Mouse (Mus musculus): ENCODE results near the gene March4. TPM values are rescaled to one million over a fixed set of nuclear protein-coding genes. Genes with fewer than 3 reads are reported as not detected.

March4 gene
- polyA plus RNA-seq, 1 experiment from 2014 or later = not detected

DNA sequence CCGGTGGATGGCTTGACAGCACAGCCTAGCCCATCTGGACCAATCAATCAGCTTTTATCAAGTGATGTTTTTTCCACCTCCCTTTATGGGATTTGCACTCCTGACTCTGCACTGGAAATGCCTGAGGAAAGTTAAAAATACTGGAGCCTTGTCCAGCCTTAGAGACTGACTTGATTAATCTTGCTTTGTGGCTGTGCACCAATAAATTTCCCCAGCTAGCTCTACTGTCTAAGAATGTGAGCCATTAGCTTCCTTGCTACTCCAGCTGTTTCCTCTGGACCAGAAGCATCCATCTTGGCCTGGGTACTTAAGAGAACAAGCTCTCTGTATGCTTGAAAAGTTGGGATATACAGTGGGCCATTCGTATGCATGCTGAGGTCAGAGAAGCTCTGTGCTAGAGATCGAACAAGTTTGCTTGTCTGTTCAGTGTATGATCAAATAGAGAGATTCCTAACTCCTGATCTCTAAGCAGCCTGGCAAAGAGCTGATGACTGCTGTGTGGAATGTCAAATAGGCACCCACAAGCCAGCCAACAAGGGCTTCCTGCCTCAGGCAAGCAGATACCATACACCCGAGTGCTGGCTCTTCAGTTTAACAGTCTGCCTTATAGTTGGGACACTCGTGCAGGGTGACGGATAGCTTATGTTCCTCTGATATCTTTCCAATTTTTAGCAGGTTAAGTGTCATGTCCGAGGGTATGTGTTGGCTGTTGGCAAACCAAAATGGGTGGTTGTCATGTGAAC lies 25.8 kb downstream of the March4 start:
- WGBS = 71% methylated on average over 7 of the region's 7 CpGs
- Histone ChIP-seq H3K4me3 (no peak overlapping the region), H3K27ac (no peak overlapping the region), H3K4me2 (replicated peaks) (no peak overlapping the region), H3K4me1 (no peaks in the 10 kb centered on the region), H3K36me3 (no peaks in the 10 kb centered on the region), H3K27me3 (no peaks in the 10 kb centered on the region), H3K9ac (no peak overlapping the region), H3K9me3 (no peaks in the 10 kb centered on the region)
- no peak for ATAC-seq (ENCODE audit: low FRiP score, low read depth)

DNA sequence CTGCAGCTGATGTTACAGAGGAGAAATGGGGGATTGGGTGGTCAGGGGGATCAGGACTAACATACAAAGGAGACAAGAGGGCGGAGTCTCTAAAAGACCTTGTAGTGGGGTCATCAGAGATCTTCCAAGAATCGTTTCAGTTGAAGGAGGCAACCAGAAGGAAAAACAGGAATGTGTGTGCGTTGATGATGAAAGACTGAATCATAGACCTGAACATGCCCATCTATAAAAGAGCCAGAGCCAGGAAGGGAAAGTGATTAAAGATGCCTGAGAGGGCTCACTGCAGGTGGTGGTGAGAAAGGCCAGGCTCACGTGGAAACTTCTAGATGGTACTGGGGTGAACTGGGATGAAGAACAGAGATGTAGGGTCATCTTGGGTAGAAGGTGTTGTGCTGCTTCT lies 27.2 kb downstream of the March4 start:
- H3K4me2 ChIP-seq (replicated peaks) = no peak overlapping the region
- H3K36me3 ChIP-seq = no peaks in the 10 kb centered on the region
- no peaks in the 10 kb centered on the region for H3K9me3 ChIP-seq
- H3K4me1 ChIP-seq = no peaks in the 10 kb centered on the region
- no peak overlapping the region for H3K9ac ChIP-seq
- no peak overlapping the region for H3K27ac ChIP-seq
- no peak for ATAC-seq (ENCODE audit: low FRiP score, low read depth)
- 64% methylated on average over 4 of the region's 4 CpGs for WGBS
- no peaks in the 10 kb centered on the region for H3K27me3 ChIP-seq
- H3K4me3 ChIP-seq = no peak overlapping the region

DNA sequence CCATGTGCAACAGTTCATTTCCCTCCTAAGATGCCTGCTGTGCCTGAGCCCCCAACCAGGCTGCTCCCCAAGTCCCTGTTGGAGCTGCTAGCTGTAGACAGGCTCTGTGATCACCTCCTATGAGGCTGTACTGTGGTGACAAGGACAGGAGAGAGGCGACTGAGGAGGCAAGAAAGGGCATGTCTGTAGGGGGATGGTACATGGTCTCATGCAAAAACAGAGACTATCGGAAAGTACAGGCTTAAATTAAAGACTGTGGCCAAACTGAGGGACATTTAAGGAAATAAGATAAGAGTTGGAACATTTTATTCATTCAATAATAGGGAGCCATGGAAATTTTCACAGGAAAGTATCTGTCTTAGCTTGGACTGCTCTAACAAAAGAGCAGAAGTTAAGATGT lies 29.1 kb downstream of the March4 start:
- Histone ChIP-seq H3K9ac (no peak overlapping the region), H3K4me1 (no peaks in the 10 kb centered on the region), H3K36me3 (no peaks in the 10 kb centered on the region), H3K27ac (no peak overlapping the region), H3K4me2 (replicated peaks) (no peak overlapping the region), H3K9me3 (no peaks in the 10 kb centered on the region), H3K4me3 (no peak overlapping the region), H3K27me3 (no peaks in the 10 kb centered on the region)
- no peak for ATAC-seq (ENCODE audit: low FRiP score, low read depth)
- 76% methylated on average over 2 of the region's 2 CpGs for WGBS

DNA sequence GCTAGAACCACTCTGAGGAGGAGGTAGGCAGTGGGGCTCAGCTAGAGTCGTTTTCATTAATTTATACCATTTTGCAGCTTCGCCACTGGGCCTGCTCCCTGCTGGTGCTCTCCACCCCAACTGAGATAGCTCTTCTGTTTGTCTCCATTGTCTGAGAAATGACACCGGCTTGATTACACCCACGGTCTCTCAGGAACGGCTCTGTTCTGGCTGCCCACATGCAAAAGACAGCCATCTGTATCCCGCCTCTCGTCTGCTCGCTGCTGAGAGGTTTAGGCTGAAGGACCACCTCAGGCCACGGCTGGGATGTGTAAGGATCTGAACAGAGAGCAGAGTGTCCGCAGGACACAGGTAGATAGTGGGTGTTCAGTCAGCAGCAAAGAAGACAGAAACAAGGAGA lies 30.5 kb downstream of the March4 start:
- Histone ChIP-seq H3K4me2 (replicated peaks) (no peak overlapping the region), H3K27me3 (no peaks in the 10 kb centered on the region), H3K27ac (no peak overlapping the region), H3K9ac (no peak overlapping the region), H3K4me3 (no peak overlapping the region), H3K4me1 (no peaks in the 10 kb centered on the region), H3K9me3 (no peaks in the 10 kb centered on the region), H3K36me3 (no peaks in the 10 kb centered on the region)
- no peak for ATAC-seq (ENCODE audit: low FRiP score, low read depth)
- WGBS = 64% methylated on average over 10 of the region's 10 CpGs

DNA sequence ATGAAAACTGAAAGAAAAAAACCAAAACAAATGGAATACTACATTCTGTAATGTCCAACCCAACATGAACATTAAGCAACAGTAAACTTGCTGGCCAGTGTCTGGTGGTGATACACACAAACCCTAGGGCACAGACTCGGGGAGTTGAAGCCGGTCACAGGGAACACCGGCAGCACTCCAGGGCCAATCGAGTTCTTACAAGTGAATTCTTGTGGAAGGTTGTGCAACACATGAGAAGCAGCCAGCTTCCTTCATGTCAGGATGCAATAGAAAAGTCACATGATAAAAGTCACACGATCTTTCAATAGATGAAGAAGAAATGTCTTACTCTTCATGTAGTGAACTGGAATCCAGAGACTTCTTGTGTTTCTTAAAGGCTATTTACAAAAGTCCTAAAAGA lies 39.1 kb downstream of the March4 start:
- no peak overlapping the region for H3K4me2 ChIP-seq (replicated peaks)
- 93% methylated on average over 5 of the region's 5 CpGs for WGBS
- no peak for ATAC-seq (ENCODE audit: low FRiP score, low read depth)

DNA sequence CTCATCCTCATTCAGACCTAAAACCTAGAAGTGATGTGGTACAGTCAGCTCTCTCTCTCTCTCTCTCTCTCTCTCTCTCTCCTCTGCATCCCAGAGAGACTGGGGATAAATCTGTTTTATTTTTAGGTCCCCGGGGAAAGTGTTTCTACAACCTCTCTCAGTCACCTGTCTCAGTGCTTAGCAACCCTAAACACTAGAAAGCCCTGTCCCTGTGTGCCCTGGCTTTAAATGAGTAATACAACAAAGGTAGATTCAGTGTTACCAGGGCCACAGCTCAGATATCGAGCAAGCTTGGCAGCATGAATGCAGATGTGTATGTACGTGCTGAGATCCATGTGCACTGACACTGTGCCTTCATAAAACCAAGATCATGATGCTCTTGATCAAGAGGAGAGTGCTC lies 43.3 kb downstream of the March4 start:
- Histone ChIP-seq H3K36me3 (no peaks in the 10 kb centered on the region), H3K4me3 (no peak overlapping the region), H3K9me3 (no peaks in the 10 kb centered on the region), H3K27ac (no peak overlapping the region), H3K4me2 (replicated peaks) (no peak overlapping the region), H3K4me1 (0 out of 2 replicates have a peak, but pooled peaks cover 2% of the 10 kb centered on the region), H3K27me3 (no peaks in the 10 kb centered on the region), H3K9ac (no peak overlapping the region)
- WGBS = 76% methylated on average over 3 of the region's 3 CpGs
- ATAC-seq (ENCODE audit: low FRiP score, low read depth) = no peak

More for the DNA sequence above, 39.1 kb downstream of the March4 start:
- Histone ChIP-seq H3K27ac (no peak overlapping the region), H3K36me3 (no peaks in the 10 kb centered on the region), H3K4me1 (no peaks in the 10 kb centered on the region), H3K4me3 (no peak overlapping the region), H3K9ac (no peak overlapping the region), H3K9me3 (no peaks in the 10 kb centered on the region), H3K27me3 (no peaks in the 10 kb centered on the region)

DNA sequence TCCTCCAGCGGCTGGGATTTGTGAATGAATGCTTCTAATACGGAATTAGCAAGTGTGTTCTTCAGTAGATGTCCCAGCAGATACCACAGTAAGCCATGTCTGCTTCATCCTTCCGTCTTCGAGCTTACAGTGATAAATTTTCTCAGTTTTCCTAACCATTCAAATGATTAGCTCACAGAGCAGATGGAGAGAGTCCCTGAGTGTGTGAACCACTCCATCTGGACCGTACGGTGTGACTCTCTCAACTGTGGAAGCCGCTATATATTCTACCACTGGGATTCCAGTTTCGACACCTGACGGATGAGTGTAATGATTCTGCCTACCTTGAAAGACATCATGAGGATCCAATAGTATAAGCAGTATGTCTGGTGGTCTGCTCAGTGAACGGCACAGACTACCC lies 44.1 kb downstream of the March4 start:
- Histone ChIP-seq H3K27me3 (no peaks in the 10 kb centered on the region), H3K4me1 (0 out of 2 replicates have a peak, but pooled peaks cover 2% of the 10 kb centered on the region), H3K27ac (no peak overlapping the region), H3K9ac (no peak overlapping the region), H3K4me2 (replicated peaks) (no peak overlapping the region), H3K4me3 (no peak overlapping the region), H3K36me3 (no peaks in the 10 kb centered on the region), H3K9me3 (no peaks in the 10 kb centered on the region)
- WGBS = 87% methylated on average over 10 of the region's 10 CpGs
- no peak for ATAC-seq (ENCODE audit: low FRiP score, low read depth)

DNA sequence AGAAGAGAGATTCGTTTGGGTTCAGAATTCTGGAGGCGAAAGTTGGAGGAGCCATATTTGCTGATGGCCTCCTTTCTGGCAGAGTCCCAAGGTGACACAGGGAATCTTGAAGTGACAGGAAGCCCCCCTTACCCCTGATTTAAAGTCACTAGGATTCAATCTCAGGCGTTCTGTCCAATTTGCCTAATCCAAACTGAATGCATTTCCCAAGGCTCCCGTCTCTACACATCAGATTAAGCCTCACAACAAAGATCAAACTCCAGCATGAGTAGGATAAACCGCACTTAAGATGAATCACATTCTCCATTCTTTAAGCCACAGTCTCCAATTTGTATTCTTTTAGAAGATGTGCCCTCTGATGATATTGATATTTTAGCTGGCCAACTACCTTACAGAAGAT lies 45.4 kb downstream of the March4 start:
- 79% methylated on average over 5 of the region's 5 CpGs for WGBS
- H3K27ac ChIP-seq = no peak overlapping the region
- no peak overlapping the region for H3K4me3 ChIP-seq
- 0 out of 2 replicates have a peak, but pooled peaks cover 2% of the 10 kb centered on the region for H3K4me1 ChIP-seq
- no peaks in the 10 kb centered on the region for H3K36me3 ChIP-seq
- no peaks in the 10 kb centered on the region for H3K27me3 ChIP-seq
- H3K9me3 ChIP-seq = no peaks in the 10 kb centered on the region
- H3K4me2 ChIP-seq (replicated peaks) = no peak overlapping the region
- ATAC-seq (ENCODE audit: low FRiP score, low read depth) = no peak
- no peak overlapping the region for H3K9ac ChIP-seq

DNA sequence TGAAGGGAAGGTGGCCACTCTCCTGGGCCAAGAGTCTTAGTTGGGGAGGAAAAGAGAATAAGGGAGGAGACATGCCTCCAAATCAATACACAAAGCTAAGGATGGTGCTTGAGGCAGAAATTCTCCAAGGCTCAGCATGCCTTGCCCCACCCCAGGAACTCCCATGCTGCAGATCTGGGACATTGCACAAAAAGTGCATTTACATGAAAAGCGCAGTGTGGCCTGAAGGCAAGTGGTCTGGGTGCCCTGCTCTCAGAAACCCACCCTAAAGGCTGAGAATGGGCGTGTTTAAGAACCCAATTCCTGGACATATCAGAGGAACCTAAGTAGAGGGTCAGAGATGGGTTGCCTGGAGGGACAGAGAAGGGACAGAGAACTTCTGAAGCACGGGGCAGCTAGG lies 45.9 kb downstream of the March4 start:
- Histone ChIP-seq H3K9ac (no peak overlapping the region), H3K36me3 (no peaks in the 10 kb centered on the region), H3K9me3 (no peaks in the 10 kb centered on the region), H3K4me3 (no peak overlapping the region), H3K27me3 (no peaks in the 10 kb centered on the region), H3K4me1 (0 out of 2 replicates have a peak, but pooled peaks cover 2% of the 10 kb centered on the region), H3K4me2 (replicated peaks) (no peak overlapping the region), H3K27ac (no peak overlapping the region)
- WGBS = 70% methylated on average over 3 of the region's 3 CpGs
- no peak for ATAC-seq (ENCODE audit: low FRiP score, low read depth)

DNA sequence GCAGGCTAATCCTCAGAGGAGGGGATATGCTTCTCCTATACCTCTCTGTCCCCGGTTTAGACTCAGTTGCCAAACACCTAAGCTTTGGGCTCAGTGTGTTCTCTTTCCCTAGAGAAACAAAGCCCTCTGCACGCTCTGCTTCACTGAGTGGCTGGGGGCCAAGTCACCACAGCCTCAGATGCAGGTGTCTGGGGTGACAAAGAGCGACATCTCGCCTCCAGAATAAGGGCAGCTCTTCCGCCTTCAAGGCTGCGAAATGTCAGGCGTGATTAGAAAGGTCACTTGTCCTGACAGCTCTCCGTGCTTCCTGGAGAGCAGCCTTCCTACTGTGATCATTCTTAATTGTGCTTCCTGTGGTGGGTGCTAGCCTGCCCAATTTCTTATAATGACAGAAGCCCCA lies 46.5 kb downstream of the March4 start:
- H3K4me3 ChIP-seq = no peak overlapping the region
- no peak overlapping the region for H3K4me2 ChIP-seq (replicated peaks)
- 12% methylated on average over 8 of the region's 8 CpGs for WGBS
- H3K4me1 ChIP-seq = 0 out of 2 replicates have a peak, but pooled peaks cover 2% of the 10 kb centered on the region
- no peaks in the 10 kb centered on the region for H3K27me3 ChIP-seq
- ATAC-seq (ENCODE audit: low FRiP score, low read depth) = no peak; the same call in 1 of the 2 replicates
- H3K9me3 ChIP-seq = no peaks in the 10 kb centered on the region
- H3K9ac ChIP-seq = no peak overlapping the region
- no peak overlapping the region for H3K27ac ChIP-seq
- no peaks in the 10 kb centered on the region for H3K36me3 ChIP-seq

DNA sequence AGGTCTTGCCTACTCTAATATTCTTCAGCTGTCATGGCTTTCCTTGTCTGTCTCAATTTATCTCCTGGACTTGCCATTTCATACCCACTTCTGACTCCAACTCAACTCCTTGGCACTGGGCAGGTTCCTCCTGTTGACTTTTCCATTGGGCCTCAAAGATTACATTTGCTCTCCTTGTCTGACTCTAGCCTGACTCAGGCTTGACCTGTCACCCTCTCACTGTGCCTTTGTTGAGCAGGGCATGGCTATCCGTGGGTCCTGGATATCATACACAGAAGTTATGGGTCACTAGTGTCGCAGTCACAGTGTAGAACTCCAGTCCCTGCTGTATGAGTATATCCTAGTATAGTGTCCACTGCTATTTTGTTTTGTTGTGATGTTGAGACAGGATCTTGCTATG lies 60.1 kb downstream of the March4 start:
- Histone ChIP-seq H3K27ac (no peak overlapping the region), H3K27me3 (no peaks in the 10 kb centered on the region), H3K4me2 (replicated peaks) (no peak overlapping the region), H3K36me3 (no peaks in the 10 kb centered on the region), H3K9me3 (no peaks in the 10 kb centered on the region), H3K4me3 (no peak overlapping the region), H3K4me1 (no peaks in the 10 kb centered on the region), H3K9ac (no peak overlapping the region)
- WGBS = 87% methylated on average over 2 of the region's 2 CpGs
- no peak for ATAC-seq (ENCODE audit: low FRiP score, low read depth)

DNA sequence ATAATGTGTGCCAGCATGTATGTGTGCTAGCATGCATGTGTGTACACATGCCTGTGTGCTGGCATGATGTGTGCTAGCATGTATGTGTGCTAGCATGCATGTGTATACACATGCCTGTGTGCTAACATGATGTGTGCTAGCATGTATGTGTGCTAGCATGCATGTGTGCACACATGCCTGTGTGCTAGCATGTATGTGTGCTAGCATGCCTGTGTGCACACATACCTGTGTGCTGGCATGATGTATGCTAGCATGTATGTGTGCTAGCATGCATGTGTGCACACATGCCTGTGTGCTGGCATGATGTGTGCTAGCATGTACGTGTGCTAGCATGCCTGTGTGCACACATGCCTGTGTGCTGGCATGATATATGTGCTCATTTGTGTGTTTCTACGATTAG lies 67.7 kb downstream of the March4 start:
- Histone ChIP-seq H3K27me3 (no peaks in the 10 kb centered on the region), H3K4me1 (no peaks in the 10 kb centered on the region), H3K4me2 (replicated peaks) (no peak overlapping the region), H3K4me3 (no peak overlapping the region), H3K27ac (no peak overlapping the region), H3K9me3 (no peaks in the 10 kb centered on the region), H3K9ac (no peak overlapping the region), H3K36me3 (no peaks in the 10 kb centered on the region)
- 74% methylated on average over 2 of the region's 2 CpGs for WGBS
- no peak for ATAC-seq (ENCODE audit: low FRiP score, low read depth)

DNA sequence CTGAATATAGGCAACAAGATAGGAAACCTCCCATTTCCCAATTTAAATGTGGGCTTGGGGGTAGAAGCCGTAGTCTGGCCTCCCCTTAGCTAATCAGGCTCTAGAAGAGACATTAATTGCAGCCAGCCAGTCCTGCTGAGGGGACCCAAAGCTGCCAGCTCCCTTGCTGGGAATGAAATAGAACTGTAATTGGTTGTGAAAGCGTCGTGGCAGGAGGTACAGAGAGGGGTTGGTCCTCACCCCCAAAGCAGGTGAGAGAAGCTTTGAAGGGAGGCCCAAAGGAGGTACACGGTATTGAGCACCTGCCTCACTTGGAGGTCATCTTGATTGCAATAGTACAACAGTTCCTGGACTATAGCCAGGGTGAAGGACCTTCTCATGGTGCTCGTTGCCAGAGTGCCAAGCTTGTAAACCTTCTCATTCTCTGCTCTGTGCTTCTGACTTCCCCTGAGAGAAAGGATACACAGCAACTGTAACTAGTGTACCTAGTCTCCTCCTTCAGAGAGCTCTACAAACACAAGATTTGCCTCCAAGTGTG lies 68.2 kb downstream of the March4 start:
- H3K27me3 ChIP-seq = no peaks in the 10 kb centered on the region
- H3K27ac ChIP-seq = no peak overlapping the region
- H3K4me2 ChIP-seq (replicated peaks) = no peak overlapping the region
- H3K36me3 ChIP-seq = no peaks in the 10 kb centered on the region
- no peak overlapping the region for H3K9ac ChIP-seq
- no peaks in the 10 kb centered on the region for H3K4me1 ChIP-seq
- WGBS = 40% methylated on average over 5 of the region's 5 CpGs
- no peak overlapping the region for H3K4me3 ChIP-seq
- ATAC-seq (ENCODE audit: low FRiP score, low read depth) = no peak
- no peaks in the 10 kb centered on the region for H3K9me3 ChIP-seq
